Mouse (Mus musculus) heart, postnatal 0 days (tissue): ENCODE data around the gene Zfp719.

ENCODE experiments used
- CTCF ChIP-seq: IDR thresholded peaks from 2 replicates; pipeline ENCODE4 v1.5.1; 2016; ENCODE audit warnings: antibody characterized with exemption, control low read depth, low read depth
- EP300 ChIP-seq: IDR thresholded peaks from 2 replicates; pipeline ENCODE4 v1.6.1; 2016; ENCODE audit warnings: antibody characterized with exemption, low read depth

DNA sequence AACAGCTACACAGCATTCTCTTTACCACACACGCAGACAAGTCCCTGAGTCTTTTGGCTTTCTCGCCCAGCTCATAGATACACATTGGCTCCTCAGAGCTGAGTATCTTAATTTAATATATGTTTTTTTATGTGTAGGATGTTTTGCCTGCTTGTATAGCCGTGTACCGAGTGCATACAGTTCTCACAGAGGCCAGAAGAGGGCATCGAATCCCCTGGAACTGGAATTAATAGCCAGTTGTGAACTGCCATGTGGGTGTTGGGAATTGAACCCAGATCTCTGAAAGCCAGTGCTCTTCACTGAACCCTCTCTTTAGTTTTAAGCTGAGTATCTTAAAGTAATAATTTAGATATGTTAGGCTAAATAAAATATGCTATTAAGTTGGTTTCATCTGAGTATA is 5.4 kb downstream of the Zfp719 start:
- no peak for TF ChIP-seq CTCF
- no peak for TF ChIP-seq EP300
